Mouse (Mus musculus) embryonic fibroblast, embryonic 13.5 days (primary cell): Measurements from ENCODE around the gene Vps26c.

Experiments used
- CTCF ChIP-seq: IDR thresholded peaks from 2 replicates; pipeline ENCODE4 v1.5.1; 2011; ENCODE audit warnings: mild to moderate bottlenecking, control low read depth, low read length, moderate library complexity, borderline replicate concordance; ENCODE audit not compliant: insufficient read depth
- POLR2A ChIP-seq: IDR thresholded peaks from 2 replicates; pipeline ENCODE4 v1.6.1; 2011; ENCODE audit warnings: low read depth, mild to moderate bottlenecking, control low read depth, low read length, moderate library complexity

DNA sequence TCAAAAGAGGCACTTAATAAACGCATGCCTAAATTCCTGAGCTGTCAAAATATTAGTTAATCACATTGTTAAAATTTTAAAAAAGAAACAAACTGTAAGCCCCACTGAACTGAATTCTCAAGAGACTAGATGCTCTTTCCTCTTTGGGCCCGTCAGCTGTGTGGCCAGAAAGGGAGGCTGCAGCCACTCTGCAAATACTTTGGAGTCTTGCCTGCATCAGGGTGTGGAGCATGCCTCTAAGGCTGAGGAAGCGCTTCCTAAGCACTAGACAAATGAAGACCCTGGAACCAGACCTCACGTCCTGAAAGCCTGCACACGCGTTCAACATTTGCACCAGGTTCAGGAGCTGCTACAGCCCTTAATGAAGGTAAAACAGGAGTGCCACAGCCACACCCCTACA, 7.0 kb upstream of the Vps26c start:
- TF ChIP-seq POLR2A (no peak), CTCF (no peak)
